Mouse (Mus musculus) midbrain, embryonic 12.5 days (tissue): ENCODE measurements around the gene Mast3. TPM values are rescaled to one million over a fixed set of nuclear protein-coding genes. Genes with fewer than 3 reads are reported as not detected.

Source experiments
- microRNA-seq: library from miRNA; unstranded; fragments of <30 nt; microRNA quantifications from one replicate; pipeline ENCODE4, GENCODE M21; 2017
- polyA plus RNA-seq: library from polyadenylated mRNA; unstranded; fragments of >200 nt; fragmentation: Nextera tagmentation; extraction: Ambion mirVana; gene quantifications from 2 replicates; pipeline ENCODE4 v1.2.1, GENCODE M21; 2016

Mast3 gene
- polyA plus RNA-seq, 1 experiment from 2014 or later: 18.0 TPM

Small RNA genes lying within 50 kb of the gene (microRNA-seq; reads per million reads assigned to microRNA genes)
- gene Mir7240: not detected

Other genes with a start within 250 kb of the Mast3 start
- 107 and 112 TPM in 2 replicates for gene Isyna1, start 210.7 kb downstream of the Mast3 start, polyA plus RNA-seq
- 115 and 118 TPM in 2 replicates for gene Ssbp4, start 196.2 kb downstream of the Mast3 start, polyA plus RNA-seq
- gene Lrrc25, start 188.9 kb downstream of the Mast3 start, polyA plus RNA-seq: 1.0 and 1.6 TPM in 2 replicates
- 0.17 TPM in 1 of 2 replicates, not detected in the other for gene Gdf15, start 172.6 kb downstream of the Mast3 start, polyA plus RNA-seq
- gene Pgpep1, start 144.7 kb downstream of the Mast3 start, polyA plus RNA-seq: 82.7 and 93.7 TPM in 2 replicates
- 255 and 263 TPM in 2 replicates for gene Lsm4, start 131.8 kb downstream of the Mast3 start, polyA plus RNA-seq
- 206 and 213 TPM in 2 replicates for gene Jund, start 106.1 kb downstream of the Mast3 start, polyA plus RNA-seq
- gene Iqcn, start 101.6 kb downstream of the Mast3 start, polyA plus RNA-seq: 0.04 TPM in 1 of 2 replicates, not detected in the other
- not detected in 2 replicates for gene Gm3336, start 86.5 kb downstream of the Mast3 start, polyA plus RNA-seq
- gene Pde4c, start 81.3 kb downstream of the Mast3 start, polyA plus RNA-seq: 0.15 and 0.39 TPM in 2 replicates
- gene Rab3a, start 50.4 kb downstream of the Mast3 start, polyA plus RNA-seq: 98.9 and 102 TPM in 2 replicates
- 35.4 and 37.3 TPM in 2 replicates for gene Mpv17l2, start 44.1 kb downstream of the Mast3 start, polyA plus RNA-seq
- 73.4 and 74.6 TPM in 2 replicates for gene Pik3r2, start 28.3 kb downstream of the Mast3 start, polyA plus RNA-seq
- gene Il12rb1, start 3.4 kb upstream of the Mast3 start, polyA plus RNA-seq: 0.08 TPM in 1 of 2 replicates, not detected in the other
- 10.4 and 10.5 TPM in 2 replicates for gene Arrdc2, start 34.7 kb upstream of the Mast3 start, polyA plus RNA-seq
- gene Kcnn1, start 58.2 kb upstream of the Mast3 start, polyA plus RNA-seq: 27.4 TPM in 2 replicates
- 145 and 152 TPM in 2 replicates for gene Ccdc124, start 68.9 kb upstream of the Mast3 start, polyA plus RNA-seq
- gene Slc5a5, start 87.7 kb upstream of the Mast3 start, polyA plus RNA-seq: 0.55 and 0.69 TPM in 2 replicates
- gene Rpl18a, start 92.4 kb upstream of the Mast3 start, polyA plus RNA-seq: 2,550 and 2,750 TPM in 2 replicates
- 58.4 and 61.0 TPM in 2 replicates for gene Map1s, start 100.9 kb upstream of the Mast3 start, polyA plus RNA-seq